Mouse (Mus musculus) heart, embryonic 13.5 days (tissue): Measurements from ENCODE around the gene Tex28. TPM values are rescaled to one million over a fixed set of nuclear protein-coding genes. Genes with fewer than 3 reads are reported as not detected.
"Not testable (repeated sequence)": the region's sequence is repeated elsewhere in the genome, so short reads cannot be mapped to it uniquely, and the experiment has no call there.

ENCODE experiments used
- ATAC-seq: fragments of 200-750 bp; cut with Nextera tagmentation; 2 replicates; pipeline ENCODE4 v1.8.0; 2017; ENCODE audit warnings: moderate TSS enrichment; ENCODE audit not compliant: insufficient number of reproducible peaks, low FRiP score, low TSS enrichment; ENCODE audit errors: extremely low read depth
- H3K27ac ChIP-seq: fragments of 300-500 bp; sonication (generic); replicated peaks from 2 replicates; pipeline ENCODE4 v1.5.1; 2015; ENCODE audit warnings: moderate library complexity, mild to moderate bottlenecking, inconsistent platforms
- H3K27me3 ChIP-seq: fragments of 300-500 bp; sonication (generic); replicated peaks from 2 replicates; pipeline ENCODE4 v1.6.1; 2015; ENCODE audit warnings: mild to moderate bottlenecking, inconsistent platforms
- H3K36me3 ChIP-seq: fragments of 300-500 bp; sonication (generic); 2 replicates; pipeline ENCODE4 v1.6.1; 2015; ENCODE audit warnings: mild to moderate bottlenecking, inconsistent platforms
- H3K4me1 ChIP-seq: fragments of 300-500 bp; sonication (generic); 2 replicates; pipeline ENCODE4 v1.6.1; 2015; ENCODE audit warnings: inconsistent platforms
- H3K4me2 ChIP-seq: fragments of 300-500 bp; sonication (generic); 2 replicates; pipeline ENCODE4 v1.6.1; 2015; ENCODE audit warnings: inconsistent platforms, mild to moderate bottlenecking, moderate library complexity
- H3K4me3 ChIP-seq: fragments of 300-500 bp; sonication (generic); 2 replicates; pipeline ENCODE4 v1.5.1; 2015; ENCODE audit warnings: moderate library complexity, mild to moderate bottlenecking, inconsistent platforms
- H3K9ac ChIP-seq: fragments of 300-500 bp; sonication (generic); 2 replicates; pipeline ENCODE4 v1.6.1; 2015; ENCODE audit warnings: inconsistent platforms, mild to moderate bottlenecking, moderate library complexity
- H3K9me3 ChIP-seq: fragments of 300-500 bp; sonication (generic); 2 replicates; pipeline ENCODE4 v1.6.1; 2016; ENCODE audit warnings: inconsistent platforms
- whole genome bisulfite sequencing: fragments of 180-500 bp; shearing (Covaris S2); methylation state at CpG from one replicate; pipeline ENCODE4 v1.1.7; 2015; ENCODE audit warnings: mixed read lengths; 5-methylcytosine and 5-hydroxymethylcytosine counted together
- polyA plus RNA-seq: library from polyadenylated mRNA; unstranded; fragments of >200 nt; fragmentation: Nextera tagmentation; extraction: Ambion mirVana; gene quantifications from 2 replicates; pipeline ENCODE4 v1.2.1, GENCODE M21; 2015

Gene Tex28
- not detected in 2 replicates for polyA plus RNA-seq

- no peak within 1 kb of the TSS for H3K4me3 ChIP-seq
- ATAC-seq, result no peak
- H3K9me3 ChIP-seq, result no peaks in the 10 kb centered on the region
- H3K4me2 ChIP-seq, result no peak within 1 kb of the TSS
- WGBS, result 89% methylated on average over 1 of the region's 1 CpGs
- H3K27me3 ChIP-seq, result no peaks in the 10 kb centered on the region
- H3K9ac ChIP-seq, result no peak within 1 kb of the TSS
- H3K27ac ChIP-seq, result no peak within 1 kb of the TSS
- H3K4me1 ChIP-seq, result no peaks in the 10 kb centered on the region
- no peaks in the 10 kb centered on the region for H3K36me3 ChIP-seq
Measured at GRCm38 (mm10) chrX:74167738-74168137, at the start of gene Tex28. Gene Tex28 (minus strand): TSS chrX:74167838.

DNA sequence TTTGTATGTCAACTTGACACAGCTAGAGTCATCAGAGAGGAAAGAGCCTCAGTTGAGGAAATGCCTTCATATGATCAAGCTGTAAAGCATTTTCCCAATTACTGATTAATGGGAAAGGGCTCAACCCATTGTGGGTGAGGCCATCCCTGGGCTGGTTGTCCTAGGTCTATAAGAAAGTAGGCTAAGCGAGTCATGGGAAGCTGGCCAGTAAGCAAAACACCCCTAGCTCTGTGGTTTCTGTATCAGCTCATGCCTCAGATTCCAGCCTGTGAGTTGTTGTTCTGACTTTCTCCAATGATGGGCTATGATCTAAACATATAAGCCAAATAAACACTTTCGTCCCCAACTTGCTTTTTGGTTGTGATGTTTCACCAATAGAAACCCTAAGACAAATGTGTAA lies 35.9 kb upstream of the Tex28 start:
- H3K9me3 ChIP-seq, result no peaks in the 10 kb centered on the region
- no peaks in the 10 kb centered on the region for H3K27me3 ChIP-seq
- no peak for ATAC-seq
- H3K9ac ChIP-seq, result no peak overlapping the region
- WGBS, result 73% methylated on average over 2 of the region's 2 CpGs
- H3K4me2 ChIP-seq, result no peak overlapping the region
- H3K36me3 ChIP-seq, result no peaks in the 10 kb centered on the region
- no peaks in the 10 kb centered on the region for H3K4me1 ChIP-seq
- no peak overlapping the region for H3K27ac ChIP-seq
- no peak overlapping the region for H3K4me3 ChIP-seq

GRCm38 (mm10) chrX:74176959-74177358 lies 9.3 kb upstream of the Tex28 start, which contains the start of gene Tktl1:
Gene Tktl1 (plus strand): TSS chrX:74177259.
- no peak within 1 kb of the TSS for H3K4me2 ChIP-seq
- no peaks in the 10 kb centered on the region for H3K36me3 ChIP-seq
- 81% methylated on average over 17 of the region's 17 CpGs for WGBS
- no peaks in the 10 kb centered on the region for H3K27me3 ChIP-seq
- no peaks in the 10 kb centered on the region for H3K4me1 ChIP-seq
- H3K9ac ChIP-seq, result no peak within 1 kb of the TSS
- H3K9me3 ChIP-seq, result peaks cover 3% of the 10 kb centered on the region; the same call in 1 of the 2 replicates
- H3K4me3 ChIP-seq, result no peak within 1 kb of the TSS
- ATAC-seq, result no peak
- no peak within 1 kb of the TSS for H3K27ac ChIP-seq

GRCm38 (mm10) chrX:74135263-74135662 lies 32.4 kb downstream of the Tex28 start, which contains the start of gene Mecp2:
Gene Mecp2 (minus strand): TSS chrX:74135363.
- not testable (repeated sequence) for H3K9ac ChIP-seq, ATAC-seq, H3K27me3 ChIP-seq, H3K9me3 ChIP-seq, H3K36me3 ChIP-seq, H3K4me3 ChIP-seq, H3K4me1 ChIP-seq, H3K4me2 ChIP-seq, H3K27ac ChIP-seq
- WGBS, result 24% methylated on average over 1 of the region's 1 CpGs

DNA sequence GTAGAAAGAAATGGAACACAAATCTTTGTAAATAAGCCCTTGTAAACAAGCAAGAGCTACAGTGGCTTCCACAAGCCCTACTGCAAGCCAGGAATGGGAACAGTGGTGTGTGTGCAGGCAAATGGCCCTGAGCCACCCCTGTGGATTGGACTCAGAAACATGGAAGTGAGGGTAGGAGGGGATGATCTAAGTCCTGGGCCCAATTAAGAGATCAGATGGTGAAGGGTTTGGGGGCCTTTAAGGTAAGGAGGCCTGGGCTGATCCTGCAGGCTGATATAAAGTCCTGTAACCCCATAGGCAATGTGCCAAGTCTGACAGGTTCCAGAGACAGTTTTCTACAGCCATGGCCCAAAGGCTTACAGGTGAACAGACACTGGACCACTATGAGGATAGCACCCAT lies 40.5 kb downstream of the Tex28 start, which contains the start of gene Opn1mw:
Gene Opn1mw, plus strand, starts transcription at position 301 of the 400 bp plus-strand sequence.
- H3K27ac ChIP-seq, result no peak within 1 kb of the TSS
- no peak within 1 kb of the TSS for H3K4me2 ChIP-seq
- no peak within 1 kb of the TSS for H3K9ac ChIP-seq
- no peaks in the 10 kb centered on the region for H3K36me3 ChIP-seq
- H3K4me3 ChIP-seq, result no peak within 1 kb of the TSS
- no peaks in the 10 kb centered on the region for H3K9me3 ChIP-seq
- no peak for ATAC-seq
- no peaks in the 10 kb centered on the region for H3K4me1 ChIP-seq
- peaks cover 34% of the 10 kb centered on the region for H3K27me3 ChIP-seq

GRCm38 (mm10) chrX:74124975-74125374 lies 42.7 kb downstream of the Tex28 start:
- no peak overlapping the region for H3K4me3 ChIP-seq
- H3K36me3 ChIP-seq, result no peaks in the 10 kb centered on the region
- peaks cover 30% of the 10 kb centered on the region for H3K27me3 ChIP-seq
- WGBS, result 44% methylated on average over 2 of the region's 2 CpGs
- no peak overlapping the region for H3K9ac ChIP-seq
- H3K9me3 ChIP-seq, result no peaks in the 10 kb centered on the region
- no peaks in the 10 kb centered on the region for H3K4me1 ChIP-seq
- ATAC-seq, result no peak
- no peak overlapping the region for H3K4me2 ChIP-seq
- no peak overlapping the region for H3K27ac ChIP-seq

GRCm38 (mm10) chrX:74115511-74115910 lies 52.1 kb downstream of the Tex28 start:
- Histone ChIP-seq H3K9ac (0 out of 2 replicates have a peak overlapping the region, but pooled peaks have one; percentile 66), H3K4me3 (peak overlapping the region; percentile 43), H3K27me3 (0 out of 2 replicates have a peak, but pooled peaks cover 9% of the 10 kb centered on the region), H3K27ac (no peak overlapping the region), H3K4me2 (peak overlapping the region; percentile 63), H3K4me1 (no peaks in the 10 kb centered on the region), H3K36me3 (no peaks in the 10 kb centered on the region), H3K9me3 (no peaks in the 10 kb centered on the region)
- no peak for ATAC-seq
- 16% methylated on average over 10 of the region's 10 CpGs for WGBS

DNA sequence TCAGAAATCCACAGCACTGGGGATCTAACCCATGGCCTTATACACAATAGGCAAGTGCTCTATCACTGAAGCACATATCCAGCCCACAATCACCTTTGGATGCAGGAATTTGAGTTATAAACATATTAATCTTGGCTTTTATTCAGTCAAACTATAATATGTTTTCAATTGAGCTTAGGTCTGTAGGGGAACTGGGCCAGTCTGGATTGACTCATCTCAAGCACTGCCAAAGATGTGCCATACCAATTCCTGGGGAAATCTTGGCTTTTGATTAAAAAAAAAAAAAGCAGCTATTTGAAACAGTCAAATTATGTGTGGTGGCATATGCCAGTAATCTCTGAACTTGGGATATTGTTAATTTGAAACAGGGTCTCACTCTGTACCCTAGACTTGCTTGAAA lies 53.6 kb downstream of the Tex28 start:
- no peak overlapping the region for H3K27ac ChIP-seq
- ATAC-seq, result no peak
- 0 out of 2 replicates have a peak, but pooled peaks cover 3% of the 10 kb centered on the region for H3K27me3 ChIP-seq
- no peaks in the 10 kb centered on the region for H3K9me3 ChIP-seq
- no peaks in the 10 kb centered on the region for H3K36me3 ChIP-seq
- no peak overlapping the region for H3K4me3 ChIP-seq
- H3K9ac ChIP-seq, result no peak overlapping the region
- H3K4me2 ChIP-seq, result no peak overlapping the region
- no peaks in the 10 kb centered on the region for H3K4me1 ChIP-seq

DNA sequence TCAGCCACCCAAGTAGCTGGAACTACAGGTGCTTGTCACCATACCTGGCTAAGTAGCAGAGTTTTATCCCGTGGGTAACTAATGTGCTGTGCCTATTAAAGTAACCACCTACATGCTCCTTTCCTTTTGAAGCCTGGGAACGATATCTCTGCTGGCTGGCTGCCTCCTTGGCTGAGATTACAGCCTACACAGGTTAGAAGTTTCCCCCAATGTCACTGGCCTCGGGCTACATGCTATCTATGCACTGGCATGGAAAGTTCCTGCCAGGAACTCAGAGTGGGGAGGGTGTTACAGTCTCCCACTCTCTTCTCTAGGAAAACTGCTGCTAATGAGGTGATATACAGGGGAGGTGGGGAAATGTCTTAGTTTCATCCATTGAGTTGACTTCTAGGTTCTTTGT lies 58.9 kb downstream of the Tex28 start:
- H3K36me3 ChIP-seq, result no peaks in the 10 kb centered on the region
- no peak overlapping the region for H3K4me2 ChIP-seq
- 19% methylated on average over 3 of the region's 3 CpGs for WGBS
- H3K27ac ChIP-seq, result no peak overlapping the region
- no peak overlapping the region for H3K9ac ChIP-seq
- 0 out of 2 replicates have a peak, but pooled peaks cover 3% of the 10 kb centered on the region for H3K27me3 ChIP-seq
- H3K4me1 ChIP-seq, result peaks cover 5% of the 10 kb centered on the region; the same call in 1 of the 2 replicates
- no peak for ATAC-seq
- H3K4me3 ChIP-seq, result no peak overlapping the region
- no peaks in the 10 kb centered on the region for H3K9me3 ChIP-seq

GRCm38 (mm10) chrX:74105916-74106315 lies 61.7 kb downstream of the Tex28 start:
- peaks cover 8% of the 10 kb centered on the region; the same call in 1 of the 2 replicates for H3K4me1 ChIP-seq

DNA sequence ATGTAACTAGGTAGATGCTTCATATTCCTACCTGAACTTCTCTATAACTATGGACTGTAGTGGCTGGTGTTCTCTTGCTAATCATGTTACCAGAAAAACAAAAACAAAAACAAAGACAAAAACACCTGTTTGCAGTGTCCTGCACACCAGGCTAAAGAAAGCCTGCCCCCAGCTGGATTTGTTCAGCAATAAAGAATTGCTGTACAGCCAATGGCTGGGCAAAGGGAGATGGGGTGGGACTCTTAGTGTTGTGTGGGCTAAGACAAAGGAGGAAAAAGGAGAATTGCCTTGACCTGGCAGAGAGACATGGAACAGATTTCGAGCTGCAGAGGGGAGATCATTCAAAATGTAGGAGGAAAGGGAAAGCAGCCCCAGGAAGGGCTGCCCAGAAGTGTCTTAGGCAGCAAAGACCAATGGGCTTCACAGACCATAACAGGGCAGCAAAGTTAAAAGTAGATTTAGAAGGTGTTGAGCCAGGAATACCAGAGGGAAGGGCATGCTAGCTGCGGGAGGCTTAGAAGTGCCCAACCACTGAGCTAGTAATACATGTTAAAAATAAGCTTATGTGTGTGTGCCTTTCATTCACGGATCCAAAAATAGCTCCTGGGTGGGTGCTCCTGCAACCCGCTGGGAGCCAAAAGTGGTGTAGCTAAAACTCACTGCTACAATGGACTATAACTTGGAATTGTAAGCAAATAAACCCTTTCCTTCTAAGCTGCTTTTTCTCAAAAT lies 64.0 kb downstream of the Tex28 start:
- Histone ChIP-seq H3K4me2 (peak overlapping the region; percentile 43), H3K9ac (no peak overlapping the region), H3K27me3 (no peaks in the 10 kb centered on the region), H3K36me3 (no peaks in the 10 kb centered on the region), H3K4me3 (0 out of 2 replicates have a peak overlapping the region, but pooled peaks have one; percentile 8), H3K9me3 (no peaks in the 10 kb centered on the region), H3K4me1 (peaks cover 4% of the 10 kb centered on the region; the same call in 1 of the 2 replicates), H3K27ac (peak overlapping the region; percentile 89)
- no peak; the same call in 1 of the 2 replicates for ATAC-seq
- WGBS, result 40% methylated on average over 4 of the region's 4 CpGs

More at GRCm38 (mm10) chrX:74105916-74106315, 61.7 kb downstream of the Tex28 start:
- Histone ChIP-seq H3K9me3 (no peaks in the 10 kb centered on the region), H3K4me2 (no peak overlapping the region), H3K9ac (no peak overlapping the region), H3K36me3 (no peaks in the 10 kb centered on the region), H3K27me3 (0 out of 2 replicates have a peak, but pooled peaks cover 3% of the 10 kb centered on the region), H3K27ac (no peak overlapping the region), H3K4me3 (no peak overlapping the region)
- 25% methylated on average over 2 of the region's 2 CpGs for WGBS
- ATAC-seq, result no peak
